Mouse (Mus musculus): ENCODE data around the gene Cd34. TPM values are rescaled to one million over a fixed set of nuclear protein-coding genes. Genes with fewer than 3 reads are reported as not detected.

Cd34 gene
- polyA plus RNA-seq, 1 experiment = 6.4 TPM

- no peaks in the 10 kb centered on the region for H3K36me3 ChIP-seq (ENCODE audit: control insufficient read depth, insufficient read depth, low read length)
- TF ChIP-seq POLR2A (IDR thresholded peaks at IDR 0.05; ENCODE audit: low read depth, low read length) (no peak), CTCF (IDR thresholded peaks at IDR 0.05; ENCODE audit: extremely low read depth, insufficient read depth, insufficient read length, insufficient replicate concordance) (no peak)
- H3K4me3 ChIP-seq (ENCODE audit: extremely low read depth, insufficient read depth, insufficient read length) = no peak overlapping the region
- DNase-seq (ENCODE audit: low read depth in 1 of 2, low spot score in 2 of 2) = no peak
- WGBS = 93% methylated on average over 4 of the region's 4 CpGs
- H3K4me1 ChIP-seq (ENCODE audit: control insufficient read depth, insufficient read depth, insufficient read length) = no peaks in the 10 kb centered on the region
- no peaks in the 10 kb centered on the region for H3K27me3 ChIP-seq (ENCODE audit: control insufficient read depth, insufficient read depth, low read length)
- no peak overlapping the region for H3K27ac ChIP-seq (ENCODE audit: insufficient read depth, low read length)
Measured at GRCm38 (mm10) chr1:195003328-195003727, 64.7 kb downstream of the Cd34 start.

GRCm38 (mm10) chr1:195004194-195004593 is 65.6 kb downstream of the Cd34 start:
- DNase-seq (ENCODE audit: low read depth in 1 of 2, low spot score in 2 of 2) = no peak
- 59% methylated on average over 1 of the region's 1 CpGs for WGBS
- H3K27me3 ChIP-seq (ENCODE audit: control insufficient read depth, insufficient read depth, low read length) = no peaks in the 10 kb centered on the region
- TF ChIP-seq POLR2A (IDR thresholded peaks at IDR 0.05; ENCODE audit: low read depth, low read length) (no peak), CTCF (IDR thresholded peaks at IDR 0.05; ENCODE audit: extremely low read depth, insufficient read depth, insufficient read length, insufficient replicate concordance) (no peak)
- H3K4me1 ChIP-seq (ENCODE audit: control insufficient read depth, insufficient read depth, insufficient read length) = no peaks in the 10 kb centered on the region
- no peak overlapping the region for H3K27ac ChIP-seq (ENCODE audit: insufficient read depth, low read length)
- no peak overlapping the region for H3K4me3 ChIP-seq (ENCODE audit: extremely low read depth, insufficient read depth, insufficient read length)
- no peaks in the 10 kb centered on the region for H3K36me3 ChIP-seq (ENCODE audit: control insufficient read depth, insufficient read depth, low read length)

DNA sequence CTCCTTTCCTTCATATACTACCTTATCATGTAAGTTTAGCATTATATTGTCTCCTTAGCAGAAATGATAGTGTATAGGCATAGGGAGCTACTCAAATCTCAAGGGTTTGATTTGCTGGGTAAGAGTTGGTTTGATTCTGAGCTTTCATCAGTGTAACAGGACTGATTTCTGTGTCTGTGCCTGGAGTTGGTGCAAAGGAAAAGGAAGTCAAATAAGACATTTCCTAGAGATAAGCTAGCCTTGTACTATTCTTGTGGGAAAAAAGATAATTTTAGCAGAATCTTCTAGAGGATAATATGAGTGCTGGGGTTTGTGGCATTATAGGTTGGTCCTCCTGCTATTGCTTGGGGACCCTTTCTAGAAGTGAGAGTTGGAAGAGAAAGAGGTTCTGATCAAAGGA is 67.6 kb downstream of the Cd34 start:
- Histone ChIP-seq H3K27ac (ENCODE audit: insufficient read depth, low read length) (no peak overlapping the region), H3K27me3 (ENCODE audit: control insufficient read depth, insufficient read depth, low read length) (no peaks in the 10 kb centered on the region), H3K36me3 (ENCODE audit: control insufficient read depth, insufficient read depth, low read length) (no peaks in the 10 kb centered on the region), H3K4me1 (ENCODE audit: control insufficient read depth, insufficient read depth, insufficient read length) (no peaks in the 10 kb centered on the region), H3K4me3 (ENCODE audit: extremely low read depth, insufficient read depth, insufficient read length) (no peak overlapping the region)
- TF ChIP-seq CTCF (IDR thresholded peaks at IDR 0.05; ENCODE audit: extremely low read depth, insufficient read depth, insufficient read length, insufficient replicate concordance) (no peak), POLR2A (IDR thresholded peaks at IDR 0.05; ENCODE audit: low read depth, low read length) (no peak)
- DNase-seq (ENCODE audit: low read depth in 1 of 2, low spot score in 2 of 2) = no peak

Other genes with a start within 250 kb of the Cd34 start
- gene Cd46, start 153.4 kb downstream of the Cd34 start, polyA plus RNA-seq (2012; rRNA removed) = 0.36 and 0.56 TPM in 2 replicates
- gene Cr1l, start 192.8 kb downstream of the Cd34 start, polyA plus RNA-seq (2012; rRNA removed) = 25.2 and 47.2 TPM in 2 replicates
- gene Cr2, start 237.9 kb downstream of the Cd34 start, polyA plus RNA-seq (2012; rRNA removed) = 41.6 and 53.0 TPM in 2 replicates

All from spleen, adult 2 months (tissue).